Mouse (Mus musculus): ENCODE measurements at regions not wholly inside any gene's neighbourhood (a gene's known extent, or its start where the extent isn't known, plus 50 kb on each side); places are given as distances from the start of the nearest gene placed in this dataset.
"Not testable (repeated sequence)": the region's sequence is repeated elsewhere in the genome, so short reads cannot be mapped to it uniquely, and the experiment has no call there.

DNA sequence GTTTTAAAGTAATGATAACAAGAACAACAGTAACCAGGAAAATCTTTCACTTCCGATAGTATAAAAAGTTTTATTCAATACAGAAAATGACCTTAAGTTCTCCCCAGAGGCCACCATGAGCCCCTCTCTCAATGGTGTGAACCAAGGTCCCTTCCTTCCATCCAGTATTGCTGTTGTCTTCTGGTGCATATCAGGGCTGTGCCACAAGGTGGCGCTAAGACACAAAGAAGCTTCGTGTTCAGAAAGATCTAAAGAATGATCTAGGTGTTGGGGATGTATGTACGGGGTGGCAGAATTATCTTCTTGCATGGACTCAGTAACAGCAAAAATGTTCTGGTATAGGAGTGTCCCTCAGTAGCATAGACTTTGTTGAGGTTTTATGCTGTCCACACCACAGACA lies 66.6 kb downstream of the Gm15023 start:
- TF ChIP-seq POLR2A (IDR thresholded peaks at IDR 0.05; ENCODE audit: low read depth, low read length) = not testable (repeated sequence)
- peak; percentile 30 for TF ChIP-seq CTCF (conservative IDR thresholded peaks at IDR 0.05; ENCODE audit: insufficient read depth, insufficient read length, low read depth, low read length)
